Mouse (Mus musculus) cerebellum, adult (tissue): ENCODE measurements around the gene Khk.

Experiments used
- ATAC-seq: cut with Nextera tagmentation; 2 replicates; pipeline ENCODE4 v1.9.2; 2017; ENCODE audit warnings: mild to moderate bottlenecking, moderate library complexity, mixed read lengths; ENCODE audit not compliant: insufficient number of reproducible peaks, low FRiP score, low TSS enrichment

Gene Khk

DNA sequence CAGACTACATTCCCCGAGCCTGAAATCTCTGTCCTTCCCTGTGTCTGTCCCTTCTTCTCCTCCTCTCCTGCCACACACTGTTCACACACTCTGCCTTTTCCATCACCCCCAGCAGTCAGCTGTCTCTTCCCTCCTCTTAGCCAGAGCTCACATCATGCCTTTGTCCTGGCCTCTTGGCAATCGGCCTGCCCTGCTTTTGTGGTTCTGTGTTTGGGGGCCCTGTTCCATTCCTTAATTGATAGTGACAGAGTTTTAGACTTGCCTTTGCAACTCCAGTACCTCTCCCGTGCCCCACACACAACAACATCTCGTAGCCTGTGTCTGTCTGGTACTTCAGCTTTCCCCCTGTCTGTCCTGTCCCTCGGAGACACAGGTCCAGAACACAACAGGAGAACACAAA lies 9.1 kb upstream of the Khk start:
- no peak for ATAC-seq

DNA sequence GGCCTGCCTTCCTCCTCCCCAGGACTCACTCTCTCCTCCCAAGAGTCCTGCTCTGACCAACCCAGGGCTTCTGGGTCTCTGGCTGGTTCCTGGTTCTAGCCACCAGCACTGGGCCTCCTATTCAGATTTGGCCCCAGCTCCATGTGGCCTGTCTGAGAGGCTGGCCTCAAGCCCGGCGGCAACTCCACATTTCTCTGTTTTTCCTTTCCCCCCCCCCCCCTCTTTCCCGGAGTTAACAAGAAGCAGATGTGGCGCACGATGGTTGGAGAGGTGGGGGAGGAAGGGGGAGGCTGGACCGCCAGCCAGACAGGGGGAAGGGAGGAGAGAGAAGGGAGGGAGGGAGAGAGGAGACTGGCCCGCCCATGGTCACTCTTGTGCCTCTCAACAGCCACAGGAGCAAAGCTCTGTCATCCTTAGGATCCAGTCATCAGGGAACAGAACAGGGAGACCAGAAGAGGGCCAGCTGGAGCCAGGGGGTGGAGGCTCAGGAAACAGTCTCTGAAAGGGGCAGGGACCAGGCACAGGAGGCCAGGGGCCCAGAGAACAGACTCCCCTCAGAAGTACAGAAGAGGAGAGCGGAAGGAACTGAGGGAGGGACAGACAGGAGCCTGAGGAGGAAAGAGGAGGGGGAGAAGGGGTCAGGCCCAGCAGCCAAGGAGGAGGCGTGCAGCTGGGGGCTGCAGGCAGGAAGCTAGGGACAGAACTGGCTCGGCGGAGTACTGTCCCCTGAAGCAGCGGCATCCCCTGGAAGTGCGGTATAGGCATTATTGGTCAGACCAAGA lies 8.0 kb upstream of the Khk start, which contains the start of gene Emilin1:
TSS of gene Emilin1 (plus strand) at position 343 of the 782 bp plus-strand sequence.
- ATAC-seq, result no peak

DNA sequence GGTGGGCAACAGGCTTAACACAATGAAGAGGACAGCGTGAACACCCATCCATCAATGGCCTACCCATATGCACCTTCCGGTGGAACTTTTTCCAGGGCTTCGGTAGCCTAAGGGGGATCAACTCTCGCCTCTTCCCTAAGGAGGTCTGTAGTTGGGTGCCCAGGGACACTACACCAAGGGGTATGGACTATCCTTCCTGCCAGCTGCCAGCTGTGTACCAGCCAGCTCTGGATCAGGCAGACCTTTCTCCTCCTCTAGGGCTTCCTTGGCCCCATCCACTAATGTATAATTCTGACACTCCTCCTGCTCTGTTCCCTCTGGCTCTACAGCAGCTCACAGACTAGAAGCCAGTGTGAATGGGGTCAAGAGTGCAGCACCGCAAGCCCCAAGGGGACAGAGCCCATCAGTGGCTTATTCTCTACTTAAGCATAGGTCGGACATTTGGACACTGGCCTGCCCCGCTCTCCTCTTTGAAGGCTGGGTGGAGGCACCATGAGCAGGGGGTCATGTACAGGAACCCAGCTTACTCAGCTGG lies 7.1 kb upstream of the Khk start:
- no peak for ATAC-seq

DNA sequence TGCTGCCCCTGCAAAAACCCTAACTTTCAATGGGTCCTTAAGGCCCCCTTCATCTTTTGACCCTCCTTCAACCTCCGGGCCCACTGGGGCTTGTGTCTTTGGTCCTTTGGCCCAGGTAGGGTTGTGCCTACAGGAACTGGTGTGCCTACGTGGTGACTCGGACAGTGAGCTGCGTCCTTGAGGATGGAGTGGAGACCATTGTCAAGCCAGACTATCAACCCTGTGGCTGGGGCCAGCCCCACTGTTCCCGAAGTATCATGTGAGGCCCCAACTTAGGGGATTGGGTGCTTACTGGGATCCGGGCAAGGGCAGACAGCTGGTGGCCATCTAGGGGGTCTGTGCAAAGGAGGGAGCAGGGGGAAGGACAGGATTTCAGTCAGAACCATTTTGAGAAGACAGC lies 6.4 kb upstream of the Khk start:
- no peak for ATAC-seq

DNA sequence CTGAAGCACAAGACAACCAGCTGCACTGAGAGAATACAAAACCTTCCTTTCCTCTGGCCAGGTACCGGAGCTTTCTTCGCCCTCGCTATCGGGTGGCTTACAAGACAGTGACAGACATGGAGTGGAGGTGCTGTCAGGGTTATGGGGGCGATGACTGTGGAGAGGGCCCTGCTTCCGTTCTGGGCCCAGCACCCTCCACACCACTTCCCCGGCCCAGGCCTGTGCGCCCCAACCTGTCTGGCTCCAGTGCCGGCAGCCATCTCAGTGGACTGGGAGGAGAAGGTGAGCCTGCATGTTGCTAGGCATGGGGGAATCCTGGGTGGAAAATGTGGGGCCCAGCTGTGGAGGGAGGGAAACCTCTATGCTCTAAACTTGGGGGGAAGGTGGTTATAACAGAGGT lies 5.8 kb upstream of the Khk start:
- ATAC-seq, result no peak

DNA sequence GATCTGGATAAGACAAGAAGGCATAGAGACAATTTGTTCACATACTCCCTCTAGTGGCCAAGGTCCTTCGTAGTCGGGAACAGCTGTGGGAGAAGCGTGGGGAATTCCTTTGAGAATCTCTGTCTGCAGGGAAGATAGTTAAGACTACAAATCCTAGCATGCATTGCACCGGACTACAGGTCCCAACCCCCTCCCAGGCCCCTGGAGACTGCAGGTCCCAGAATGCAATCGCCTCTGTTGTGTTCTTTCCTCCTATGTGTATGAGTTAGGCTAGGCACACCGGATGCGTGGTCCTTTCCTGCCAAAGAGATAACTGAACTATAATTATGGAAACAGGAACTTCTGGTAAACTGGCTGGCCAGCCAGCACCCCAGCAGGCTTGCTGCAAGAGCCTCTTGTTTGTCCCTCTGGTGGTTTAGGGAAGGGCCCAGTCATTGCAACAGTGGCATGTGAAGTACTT lies 5.2 kb upstream of the Khk start:
- ATAC-seq, result peak; percentile 88

DNA sequence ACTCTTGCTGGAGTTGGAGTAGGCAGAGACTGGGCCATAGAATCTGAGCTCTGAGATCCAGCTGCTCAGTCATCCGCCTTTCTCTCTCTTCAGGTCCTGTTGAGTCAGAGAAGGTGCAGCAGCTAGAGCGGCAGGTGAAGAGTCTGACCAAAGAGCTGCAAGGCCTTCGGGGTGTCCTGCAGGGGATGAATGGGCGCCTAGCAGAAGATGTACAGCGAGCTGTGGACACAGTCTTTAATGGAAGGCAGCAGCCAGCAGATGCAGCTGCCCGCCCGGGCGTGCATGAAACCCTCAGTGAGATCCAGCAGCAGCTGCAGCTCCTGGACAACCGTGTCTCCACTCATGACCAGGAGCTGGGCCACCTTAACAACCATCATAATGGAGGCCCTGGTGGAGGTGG lies 4.4 kb upstream of the Khk start:
- no peak for ATAC-seq

DNA sequence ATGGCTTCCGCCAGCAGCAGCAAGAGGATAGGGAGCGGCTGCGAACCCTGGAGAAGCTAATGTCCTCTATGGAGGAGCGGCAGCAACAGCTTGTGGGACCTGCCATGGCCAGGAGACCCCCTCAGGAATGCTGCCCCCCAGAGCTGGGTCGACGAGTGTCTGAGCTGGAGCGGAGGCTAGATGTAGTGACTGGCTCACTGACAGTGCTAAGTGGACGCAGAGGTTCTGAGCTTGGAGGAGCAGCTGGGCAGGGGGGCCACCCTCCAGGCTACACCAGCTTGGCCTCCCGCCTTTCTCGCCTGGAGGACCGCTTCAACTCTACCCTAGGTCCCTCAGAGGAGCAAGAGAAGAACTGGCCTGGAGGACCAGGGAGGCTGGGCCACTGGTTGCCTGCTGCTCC lies 3.9 kb upstream of the Khk start:
- ATAC-seq, result no peak

DNA sequence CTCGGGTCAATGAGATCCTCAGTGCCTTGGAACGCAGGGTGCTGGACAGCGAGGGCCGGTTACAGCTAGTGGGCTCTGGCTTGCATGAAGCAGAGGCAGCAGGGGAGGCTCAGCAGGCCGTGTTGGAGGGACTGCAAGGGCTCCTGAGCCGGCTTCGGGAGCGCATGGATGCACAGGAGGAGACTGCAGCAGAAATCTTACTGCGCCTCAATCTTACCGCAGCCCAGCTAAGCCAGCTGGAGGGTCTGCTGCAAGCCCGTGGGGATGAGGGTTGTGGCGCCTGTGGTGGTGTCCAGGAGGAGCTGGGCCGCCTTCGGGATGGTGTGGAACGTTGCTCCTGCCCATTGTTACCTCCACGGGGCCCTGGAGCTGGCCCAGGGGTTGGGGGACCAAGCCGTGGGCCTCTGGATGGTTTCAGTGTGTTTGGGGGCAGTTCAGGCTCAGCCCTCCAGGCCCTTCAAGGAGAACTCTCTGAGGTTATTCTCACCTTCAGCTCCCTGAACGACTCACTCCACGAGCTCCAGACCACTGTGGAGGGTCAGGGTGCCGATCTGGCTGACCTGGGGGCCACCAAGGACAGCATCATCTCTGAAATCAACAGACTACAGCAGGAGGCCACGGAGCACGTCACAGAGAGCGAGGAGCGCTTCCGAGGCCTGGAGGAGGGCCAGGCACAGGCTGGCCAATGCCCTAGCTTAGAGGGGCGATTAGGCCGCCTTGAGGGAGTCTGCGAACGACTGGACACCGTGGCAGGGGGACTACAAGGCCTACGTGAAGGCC lies 3.1 kb upstream of the Khk start:
- no peak for ATAC-seq

DNA sequence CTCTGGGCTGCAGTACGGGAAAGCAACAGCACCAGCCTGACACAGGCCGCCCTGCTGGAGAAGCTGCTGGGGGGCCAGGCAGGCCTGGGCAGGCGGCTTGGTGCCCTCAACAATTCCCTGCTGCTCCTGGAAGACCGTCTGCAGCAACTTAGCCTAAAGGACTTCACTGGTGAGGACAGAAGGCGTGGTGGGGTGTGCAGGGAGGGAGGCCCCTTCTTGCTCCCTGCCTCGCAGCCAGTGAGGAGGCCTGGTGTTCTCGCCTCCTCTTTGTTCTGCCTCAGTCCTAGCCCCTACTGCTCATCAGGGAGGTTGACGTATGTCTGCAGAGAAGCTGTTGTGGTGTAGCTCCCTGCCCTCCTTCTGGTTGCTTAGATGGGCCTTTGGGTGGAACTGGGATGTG lies 2.5 kb upstream of the Khk start:
- ATAC-seq, result no peak

DNA sequence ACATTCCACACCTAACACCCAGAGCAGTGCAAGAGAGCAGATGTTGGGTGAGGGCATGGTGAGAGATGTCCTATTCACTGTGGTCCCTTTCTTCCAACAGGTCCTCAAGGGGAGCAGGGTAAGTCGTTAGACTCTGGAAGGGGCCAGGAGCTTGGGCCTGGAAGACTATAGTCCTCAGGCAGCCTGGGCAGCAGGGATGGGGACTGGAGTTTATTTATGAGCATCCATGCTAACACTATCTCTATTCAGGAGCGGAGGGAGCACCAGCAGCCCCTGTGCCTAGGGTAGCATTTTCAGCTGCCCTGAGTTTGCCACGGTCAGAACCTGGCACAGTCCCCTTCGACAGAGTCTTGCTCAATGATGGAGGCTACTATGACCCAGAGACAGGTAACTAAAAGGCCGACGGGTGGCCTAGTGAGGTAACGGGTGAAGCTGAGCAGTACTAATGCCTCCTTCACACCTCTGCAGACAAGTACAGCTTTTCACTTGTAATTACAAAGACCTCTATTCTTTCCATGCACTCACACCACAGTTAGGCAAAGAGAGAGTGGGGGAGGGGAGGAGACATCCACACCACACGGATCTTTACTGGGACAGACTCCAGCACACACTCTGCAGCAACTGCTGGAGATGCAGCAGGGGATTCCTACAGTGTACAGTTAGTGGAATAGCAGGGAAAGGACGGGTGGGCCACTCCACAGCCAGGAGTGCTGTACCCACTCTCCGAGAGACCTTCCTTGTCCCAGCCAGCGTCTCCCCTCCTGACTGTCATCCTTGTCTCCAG lies 1.2 kb upstream of the Khk start:
- no peak for ATAC-seq

DNA sequence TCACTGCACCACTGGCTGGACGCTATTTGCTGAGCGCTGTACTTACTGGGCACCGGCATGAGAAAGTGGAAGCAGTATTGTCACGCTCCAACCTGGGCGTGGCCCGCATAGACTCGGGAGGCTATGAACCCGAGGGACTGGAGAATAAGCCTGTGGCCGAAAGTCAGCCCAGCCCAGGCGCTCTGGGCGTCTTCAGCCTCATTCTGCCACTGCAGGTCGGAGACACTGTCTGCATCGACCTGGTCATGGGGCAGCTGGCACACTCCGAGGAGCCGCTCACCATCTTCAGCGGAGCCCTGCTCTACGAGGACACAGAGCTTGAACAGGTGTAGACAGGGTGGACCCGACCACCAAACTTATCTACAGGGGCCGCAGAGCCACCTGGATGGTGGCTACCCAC lies 610 bp upstream of the Khk start:
- ATAC-seq, result no peak; the same call in 1 of the 2 replicates

DNA sequence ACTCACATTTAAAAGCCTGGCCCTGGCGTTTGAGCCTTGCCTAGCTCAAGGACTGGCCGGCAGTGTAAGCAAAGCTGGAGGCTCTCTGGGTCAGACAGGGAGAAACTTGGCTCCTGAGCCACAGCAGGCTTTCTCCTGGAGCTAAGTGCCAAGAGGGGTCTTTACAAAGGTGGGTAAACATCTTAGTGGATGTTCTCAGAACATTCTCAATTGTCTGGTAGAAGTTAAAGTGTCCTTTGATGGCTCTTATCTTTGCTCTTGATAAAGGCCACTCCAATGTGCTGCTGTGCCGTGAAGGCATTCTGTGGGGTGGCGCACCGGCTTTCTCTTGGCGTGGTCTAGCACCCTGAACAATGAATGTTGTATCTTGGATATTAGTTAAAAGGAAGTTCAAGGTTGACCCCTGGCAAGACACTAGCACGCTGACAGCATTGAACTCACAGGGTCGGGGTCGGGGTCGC lies 1.4 kb downstream of the Khk start:
- no peak for ATAC-seq

DNA sequence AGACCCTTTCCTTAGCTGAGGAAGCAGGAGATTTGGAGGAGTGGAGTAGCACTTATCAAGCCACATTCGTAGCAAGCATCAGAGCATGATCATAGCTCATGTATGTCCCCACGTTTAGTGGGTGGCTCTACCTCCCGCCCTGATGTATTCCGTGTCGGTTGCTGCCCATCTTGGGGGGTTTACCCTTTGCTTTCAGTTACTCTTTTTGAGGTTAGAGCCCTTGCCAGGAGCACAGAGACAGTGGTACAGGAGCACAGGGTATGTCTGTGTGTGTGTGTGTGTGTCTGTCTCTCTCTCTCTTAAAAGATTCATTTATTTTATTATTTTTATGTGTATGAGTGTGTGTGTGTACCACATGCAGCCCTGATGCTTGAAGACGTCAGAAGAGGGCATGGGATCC lies 1.9 kb downstream of the Khk start:
- ATAC-seq, result no peak

DNA sequence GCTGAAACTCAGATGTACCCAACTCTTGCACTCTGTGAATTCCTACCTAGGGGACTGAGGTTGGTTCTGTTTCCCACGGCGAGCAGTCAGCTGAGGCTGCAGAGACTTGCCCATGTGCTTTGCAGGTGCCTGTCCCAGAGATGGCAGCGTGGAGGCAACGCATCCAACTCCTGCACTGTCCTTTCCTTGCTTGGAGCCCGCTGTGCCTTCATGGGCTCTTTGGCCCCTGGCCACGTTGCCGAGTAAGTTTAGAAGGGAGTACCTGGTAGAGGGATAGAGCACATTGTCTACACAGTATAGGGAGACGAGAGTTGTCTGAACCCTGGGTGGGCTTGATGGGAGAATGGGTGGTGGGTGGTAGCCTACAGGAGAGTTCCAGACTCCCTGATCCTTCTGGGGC lies 3.4 kb downstream of the Khk start:
- ATAC-seq, result no peak

DNA sequence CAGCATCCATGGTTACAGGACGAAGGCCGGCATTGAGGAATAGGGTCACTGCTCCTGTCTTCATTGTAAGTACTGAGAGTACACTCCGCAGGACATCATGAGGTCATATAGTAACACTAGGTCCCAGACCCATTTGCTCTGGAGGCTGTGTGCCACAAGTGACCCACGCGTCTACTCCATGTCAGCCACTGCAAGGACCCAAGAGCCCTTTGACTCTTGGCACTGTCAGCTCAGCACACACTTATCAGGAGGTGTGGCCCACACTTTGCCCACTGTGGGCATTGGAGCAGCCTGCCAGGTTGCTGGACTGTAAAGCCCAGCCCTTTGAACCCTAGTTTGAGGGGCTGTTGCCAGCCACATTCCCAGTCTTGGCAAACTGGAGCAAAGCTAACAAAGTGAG lies 4.0 kb downstream of the Khk start:
- ATAC-seq, result no peak

DNA sequence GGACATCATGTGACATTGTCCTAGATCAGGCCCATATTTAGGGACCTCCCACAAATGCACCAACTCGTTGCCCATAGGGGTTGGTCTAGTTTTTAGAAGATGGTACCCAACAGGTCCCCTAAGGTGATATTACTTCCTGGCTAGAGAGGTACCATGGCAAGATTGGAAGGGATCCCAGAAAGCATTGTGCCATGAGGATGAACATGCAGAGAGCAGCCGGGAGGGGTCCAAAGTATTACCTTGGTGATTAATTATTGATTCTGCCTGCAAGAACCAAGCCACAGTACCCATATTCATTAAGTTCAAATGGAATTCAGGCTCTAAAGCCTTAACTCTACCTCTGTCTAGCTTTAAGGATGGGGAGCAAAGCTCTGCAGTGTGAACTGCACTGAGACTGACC lies 4.8 kb downstream of the Khk start:
- no peak for ATAC-seq

DNA sequence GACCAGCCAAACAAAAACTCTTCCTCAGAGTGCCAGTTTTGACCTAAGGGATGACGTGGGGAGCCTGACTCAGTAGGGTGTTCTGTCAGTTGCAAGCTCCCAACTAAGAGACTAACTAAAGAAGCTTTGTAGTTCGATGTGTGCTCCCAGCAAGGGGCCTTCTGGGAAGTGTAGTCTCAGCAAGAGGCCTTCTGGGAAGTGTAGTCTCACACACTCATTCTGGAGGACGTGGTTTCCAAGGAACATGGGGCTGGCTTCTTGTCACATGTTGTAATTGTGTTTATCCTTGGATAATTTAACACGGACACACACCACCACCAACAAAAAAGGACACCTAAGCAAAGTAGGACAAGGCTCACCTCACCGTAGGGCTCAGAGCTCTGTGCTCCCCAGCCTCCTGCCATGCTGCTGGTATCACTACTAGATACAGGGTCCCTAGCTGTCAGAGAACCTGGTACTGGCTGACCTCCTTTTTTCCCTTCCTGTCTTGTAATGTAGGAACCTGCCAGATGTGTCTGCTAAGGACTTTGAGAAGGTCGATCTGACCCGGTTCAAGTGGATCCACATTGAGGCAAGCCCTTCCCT lies 6.8 kb downstream of the Khk start:
- no peak for ATAC-seq

DNA sequence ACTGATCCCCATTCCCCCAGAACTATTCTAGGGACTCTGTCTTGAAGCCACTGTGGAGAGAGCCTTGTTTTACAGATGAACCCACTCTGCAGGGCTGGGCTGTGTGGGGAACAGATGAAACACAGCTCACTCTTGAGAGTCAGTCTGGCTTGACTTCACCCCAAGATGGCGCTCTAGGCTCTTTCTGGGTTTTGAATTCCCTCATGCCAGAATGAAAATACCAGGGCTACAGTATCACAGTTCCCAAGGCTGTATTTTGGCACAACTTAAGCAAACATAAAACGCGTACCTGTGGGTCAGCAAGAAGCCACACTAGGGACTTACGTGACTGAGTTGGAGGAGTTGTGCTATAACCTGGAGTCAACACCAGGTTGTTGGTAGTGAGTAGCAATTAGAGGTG lies 8.9 kb downstream of the Khk start:
- ATAC-seq, result peak; percentile 65

DNA sequence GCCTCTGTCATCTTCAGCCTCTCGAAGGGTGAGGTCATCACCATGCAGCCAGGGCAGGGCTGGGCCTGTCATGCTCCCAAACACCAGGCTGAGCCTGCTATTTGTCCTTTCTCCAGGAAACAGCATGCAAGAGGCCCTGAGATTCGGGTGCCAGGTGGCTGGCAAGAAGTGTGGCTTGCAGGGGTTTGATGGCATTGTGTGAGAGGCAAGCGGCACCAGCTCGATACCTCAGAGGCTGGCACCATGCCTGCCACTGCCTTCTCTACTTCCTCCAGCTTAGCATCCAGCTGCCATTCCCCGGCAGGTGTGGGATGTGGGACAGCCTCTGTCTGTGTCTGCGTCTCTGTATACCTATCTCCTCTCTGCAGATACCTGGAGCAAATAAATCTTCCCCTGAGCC lies 9.6 kb downstream of the Khk start:
- no peak for ATAC-seq
